Mouse (Mus musculus) bone marrow, adult 2 months (tissue): ENCODE measurements around the gene Dennd2d.

Experiments used
- CTCF ChIP-seq: fragments of 200-500 bp; IDR thresholded peaks from 2 replicates; pipeline ENCODE4 v1.5.1; 2011; ENCODE audit warnings: low read length, control low read depth; ENCODE audit not compliant: control insufficient read depth, insufficient read depth
- POLR2A ChIP-seq: fragments of 200-500 bp; IDR thresholded peaks from 2 replicates; pipeline ENCODE4 v1.6.1; 2011; ENCODE audit warnings: low read depth, mild to moderate bottlenecking, control low read depth, low read length, borderline replicate concordance; ENCODE audit not compliant: control insufficient read depth

DNA sequence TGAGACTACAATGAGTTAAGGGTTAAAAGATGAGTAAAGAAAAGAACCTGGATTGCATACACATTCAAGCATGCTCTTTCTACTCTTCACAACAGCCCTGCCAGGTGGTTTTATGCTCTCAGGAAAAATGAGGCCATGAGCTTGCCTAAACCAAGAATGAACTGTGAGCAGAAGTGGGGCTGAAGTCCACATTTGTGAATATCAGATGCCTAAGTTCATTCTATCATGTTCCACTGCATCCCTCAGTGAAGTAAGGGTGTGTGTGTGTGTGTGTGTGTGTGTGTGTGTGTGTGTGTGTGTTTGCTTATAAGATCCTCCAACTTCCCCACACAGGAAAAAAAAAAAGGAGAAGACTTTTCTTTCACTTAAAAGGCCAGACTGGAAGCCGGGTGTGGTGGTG lies 5.3 kb upstream of the Dennd2d start:
- TF ChIP-seq CTCF (no peak), POLR2A (no peak)
